Mouse (Mus musculus) bone marrow, adult 2 months (tissue): ENCODE measurements around the gene C2cd4a.

Source experiments
- CTCF ChIP-seq: fragments of 200-500 bp; IDR thresholded peaks from 2 replicates; pipeline ENCODE4 v1.5.1; 2011; ENCODE audit warnings: low read length, control low read depth; ENCODE audit not compliant: control insufficient read depth, insufficient read depth
- POLR2A ChIP-seq: fragments of 200-500 bp; IDR thresholded peaks from 2 replicates; pipeline ENCODE4 v1.6.1; 2011; ENCODE audit warnings: low read depth, mild to moderate bottlenecking, control low read depth, low read length, borderline replicate concordance; ENCODE audit not compliant: control insufficient read depth

DNA sequence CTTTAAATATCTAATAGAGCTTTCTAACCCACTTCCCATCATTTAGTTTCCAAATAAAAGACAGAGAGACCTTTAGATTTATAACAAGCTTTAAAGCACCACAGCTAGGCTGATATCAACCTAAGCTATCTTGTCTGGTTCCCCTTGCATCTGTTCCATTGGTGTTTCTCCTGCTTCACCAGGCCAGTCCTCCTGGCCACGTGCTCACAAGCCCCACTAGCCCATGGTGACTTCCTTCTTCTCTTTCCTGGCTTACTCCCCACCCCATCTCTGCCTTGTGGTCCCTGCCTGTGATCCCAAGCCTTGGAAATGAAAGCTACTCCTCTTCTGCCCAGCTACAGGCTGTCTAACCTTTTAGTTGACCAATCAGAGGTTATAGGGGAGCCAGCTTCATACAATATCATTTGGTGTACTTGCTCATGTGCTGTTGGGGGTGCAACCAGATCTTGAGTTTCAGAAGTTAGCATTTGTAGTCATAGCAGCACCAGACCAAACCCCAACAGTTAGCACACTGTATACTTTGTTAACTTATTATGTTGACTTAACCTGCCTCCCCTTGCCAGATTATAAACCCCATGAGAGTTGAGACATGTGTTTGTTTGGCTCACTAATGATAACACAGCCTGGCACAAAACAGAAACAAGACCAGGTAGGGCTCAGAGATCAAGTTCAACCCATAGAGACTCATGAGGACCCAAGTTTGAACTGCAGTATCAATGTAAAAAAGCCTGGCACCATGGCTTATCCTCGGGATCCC, 15.8 kb downstream of the C2cd4a start:
- no peak for TF ChIP-seq POLR2A
- no peak for TF ChIP-seq CTCF
